ENCODE assay signal across 17 mouse cellular contexts in the genomic region with DNA sequence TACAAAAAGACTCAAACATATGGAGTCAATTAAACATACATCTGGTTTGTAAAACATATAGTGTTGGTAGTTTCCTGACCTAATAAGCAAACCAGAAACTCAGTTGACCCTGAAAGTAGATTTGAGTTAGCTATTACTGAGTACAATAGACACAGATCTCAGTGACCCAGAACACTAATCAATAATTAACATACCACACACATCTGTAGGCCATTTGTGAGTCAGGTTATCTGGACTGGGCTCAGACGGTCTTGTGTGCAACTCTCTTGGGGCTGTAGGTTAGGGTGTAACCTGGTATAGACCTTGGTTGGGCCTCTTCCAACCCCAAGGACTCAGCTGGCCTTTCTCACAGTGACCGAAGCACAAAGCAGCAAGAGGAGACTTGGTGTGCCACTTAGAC.
DNase-seq lines count a peak whose midpoint lies in the region; ATAC-seq and TF ChIP-seq lines count a peak whose summit lies in the region.
"Had no signal": no experiment of that assay in that cellular context is flagged by ENCODE, and none has a peak within 500 bp of the region (broad histone marks: within the 10 kb centered on the region; RNA-seq: fewer than 3 reads in every experiment).

No protein-coding gene starts in this region.

- no peaks in the 10 kb centered on the region for H3K79me2 ChIP-seq in liver, adult 2 months (ENCODE audit: control insufficient read depth, insufficient read depth, low read length)

- peak; percentile 64 for DNase-seq in liver, adult 2 months (ENCODE audit: extremely low read depth, low read depth, low spot score)
- DNase-seq in liver, result no peak
- DNase-seq in kidney, adult 11 months, result peak; percentile 26
- DNase-seq in kidney, postnatal 14 days, result peak; percentile 36
- no peak for DNase-seq in stomach, postnatal 0 days (ENCODE audit: low spot score)
- no peak for DNase-seq in natural killer cell, adult 2 months (ENCODE audit: low spot score in 2 of 2)
- no peak for DNase-seq in gastrocnemius, postnatal 14 days
- DNase-seq in thymus, postnatal 25 days, result no peak
- DNase-seq: cerebellum, adult 11 months; layer of hippocampus, postnatal 36 days; lung, postnatal 36 days; right cerebral cortex, postnatal 4 days; thymus, postnatal 14 days had no signal

- no peak overlapping the region for H3K4me3 ChIP-seq in liver, adult 2 months (ENCODE audit: insufficient read depth, low read depth, low read length)
- no peak overlapping the region for H3K4me3 ChIP-seq in stomach, postnatal 0 days (ENCODE audit: low read depth, low read length)
- H3K4me3 ChIP-seq: embryonic facial prominence, embryonic 13.5 days; midbrain, embryonic 12.5 days had no signal

- no peaks in the 10 kb centered on the region for H3K27me3 ChIP-seq in liver, adult 2 months (ENCODE audit: control insufficient read depth, insufficient read depth, low read length)
- H3K27me3 ChIP-seq in stomach, postnatal 0 days (ENCODE audit: control insufficient read depth, insufficient read depth, low read length), result no peaks in the 10 kb centered on the region
- H3K27me3 ChIP-seq: midbrain, embryonic 12.5 days had no signal

- intact Hi-C loops in gastrocnemius, postnatal 14 days (cut with DNase I; ENCODE audit: low total_unique reads), result no loop called here

- WGBS in liver, adult 2 months, result 48% methylated on average over 2 of the region's 2 CpGs
- 78% methylated on average over 2 of the region's 2 CpGs for WGBS in stomach, postnatal 0 days

- no peak for TF ChIP-seq EP300 in stomach, postnatal 0 days (optimal IDR thresholded peaks at IDR 0.05)

- H3K36me3 ChIP-seq in liver, adult 2 months (ENCODE audit: control insufficient read depth, insufficient read depth, low read length), result no peaks in the 10 kb centered on the region
- H3K36me3 ChIP-seq in stomach, postnatal 0 days (ENCODE audit: control insufficient read depth, insufficient read depth, low read length), result no peaks in the 10 kb centered on the region
- H3K36me3 ChIP-seq: embryonic facial prominence, embryonic 13.5 days; midbrain, embryonic 12.5 days had no signal

- H3K27ac ChIP-seq in liver, adult 2 months (replicated peaks; ENCODE audit: insufficient read depth, low read depth, low read length), result no peak overlapping the region
- H3K27ac ChIP-seq in stomach, postnatal 0 days (replicated peaks), result no peak overlapping the region
- H3K27ac ChIP-seq: embryonic facial prominence, embryonic 13.5 days; liver, embryonic 14.5 days; midbrain, embryonic 12.5 days had no signal

- peaks cover 3% of the 10 kb centered on the region; the same call in 1 of the 2 replicates for H3K4me1 ChIP-seq in liver, adult 2 months (ENCODE audit: control insufficient read depth, insufficient read depth, low read length)
- no peaks in the 10 kb centered on the region for H3K4me1 ChIP-seq in stomach, postnatal 0 days (replicated peaks; ENCODE audit: control insufficient read depth, insufficient read depth)
- H3K4me1 ChIP-seq: embryonic facial prominence, embryonic 13.5 days; midbrain, embryonic 12.5 days had no signal

- no peak for TF ChIP-seq POLR2A in liver, adult 2 months (IDR thresholded peaks at IDR 0.05; ENCODE audit: extremely low read depth, insufficient read depth, low read length)

- H3K9me3 ChIP-seq in stomach, postnatal 0 days (ENCODE audit: control insufficient read depth, low read length), result no peaks in the 10 kb centered on the region
- H3K9me3 ChIP-seq: embryonic facial prominence, embryonic 13.5 days; midbrain, embryonic 12.5 days had no signal

- no peak overlapping the region for H3K4me2 ChIP-seq in stomach, postnatal 0 days (replicated peaks; ENCODE audit: low read depth)
- H3K4me2 ChIP-seq: embryonic facial prominence, embryonic 13.5 days; midbrain, embryonic 12.5 days had no signal

- peak; percentile 68; the same call in 1 of the 2 replicates for ATAC-seq in stomach, postnatal 0 days (ENCODE audit: low FRiP score, low TSS enrichment)
- ATAC-seq: Patski had no signal

- TF ChIP-seq CTCF in liver, adult 2 months (IDR thresholded peaks at IDR 0.05; ENCODE audit: low read depth, low read length), result no peak
- TF ChIP-seq CTCF in stomach, postnatal 0 days (IDR thresholded peaks at IDR 0.05; ENCODE audit: low read depth), result no peak

- no peak overlapping the region for H3K9ac ChIP-seq in liver, adult 2 months (ENCODE audit: low read depth, low read length)
- no peak overlapping the region for H3K9ac ChIP-seq in stomach, postnatal 0 days (ENCODE audit: low read length)
- H3K9ac ChIP-seq: embryonic facial prominence, embryonic 13.5 days; liver, embryonic 14.5 days; midbrain, embryonic 12.5 days had no signal

Comparison
In these comparisons a context has a peak if more than half of its experiments do, and no peak if none do; other contexts are left out.
1. DNase-seq: peak in liver, adult 2 months (single experiment), kidney, adult 11 months (single experiment) and kidney, postnatal 14 days (single experiment); none in liver (single experiment), stomach, postnatal 0 days (single experiment), natural killer cell, adult 2 months (0 of 2), gastrocnemius, postnatal 14 days (single experiment) and thymus, postnatal 25 days (single experiment).